Mouse (Mus musculus): ENCODE results near the gene Paqr6. TPM values are rescaled to one million over a fixed set of nuclear protein-coding genes. Genes with fewer than 3 reads are reported as not detected.

Gene Paqr6
- total and polyA plus RNA-seq, 2 experiments, result 0.56 TPM; not detected in 1

DNA sequence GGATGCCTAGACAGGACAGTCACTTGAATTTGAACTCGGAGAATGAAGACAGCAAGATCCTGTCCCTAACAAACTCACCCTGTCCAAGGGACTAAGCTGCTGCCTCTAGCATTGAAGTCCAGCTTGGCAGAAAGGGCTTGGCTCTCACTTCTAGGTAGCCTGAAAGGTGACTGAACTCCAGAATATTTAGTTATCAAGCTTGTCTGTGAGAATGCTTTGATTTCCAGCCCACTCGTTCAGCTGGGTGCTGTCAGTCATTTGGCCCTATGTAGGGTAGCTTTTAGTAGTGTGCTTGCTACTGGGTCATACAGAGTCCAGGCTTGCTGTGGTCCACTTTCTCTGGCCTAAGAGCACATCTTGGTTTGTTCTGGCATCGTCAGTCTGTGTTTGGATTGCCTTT is 25.4 kb upstream of the Paqr6 start:
- no peak overlapping the region for H3K4me3 ChIP-seq (ENCODE audit: insufficient read depth, low read depth, low read length)
- H3K27me3 ChIP-seq (ENCODE audit: control insufficient read depth, insufficient read depth, low read length), result no peaks in the 10 kb centered on the region
- H3K4me1 ChIP-seq (ENCODE audit: control insufficient read depth, insufficient read depth, low read length), result peaks cover 14% of the 10 kb centered on the region
- H3K9ac ChIP-seq (ENCODE audit: low read depth, low read length), result no peak overlapping the region
- H3K79me2 ChIP-seq (ENCODE audit: control insufficient read depth, insufficient read depth, low read length), result peaks cover 7% of the 10 kb centered on the region; the same call in 1 of the 2 replicates
- H3K27ac ChIP-seq (replicated peaks; ENCODE audit: insufficient read depth, low read depth, low read length), result no peak overlapping the region
- TF ChIP-seq POLR2A (IDR thresholded peaks at IDR 0.05; ENCODE audit: extremely low read depth, insufficient read depth, low read length) (no peak), CTCF (IDR thresholded peaks at IDR 0.05; ENCODE audit: low read depth, low read length) (no peak)
- peak; percentile 80 for DNase-seq (ENCODE audit: extremely low read depth, low read depth, low spot score)
- 19% methylated on average over 3 of the region's 3 CpGs for WGBS
- H3K36me3 ChIP-seq (ENCODE audit: control insufficient read depth, insufficient read depth, low read length), result peaks cover 24% of the 10 kb centered on the region

DNA sequence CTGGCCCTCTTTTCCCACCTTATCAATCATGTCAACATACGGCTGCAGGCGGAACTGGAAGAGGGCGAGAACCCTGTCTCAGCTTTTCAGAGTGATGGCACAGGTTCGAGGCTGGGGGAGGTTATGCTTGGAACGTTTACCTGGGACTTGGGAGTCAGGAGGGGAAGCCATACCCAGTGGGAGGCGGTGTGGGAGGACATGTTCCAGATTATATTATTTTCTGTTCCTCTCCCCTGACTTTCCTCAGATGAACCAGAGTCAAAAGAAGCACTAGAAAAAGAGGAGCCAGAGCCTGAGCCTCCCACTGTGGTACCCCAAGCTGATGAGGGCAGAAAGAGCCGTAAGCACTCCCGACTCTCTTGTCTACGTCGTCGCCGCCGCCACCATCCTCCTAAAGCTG is 13.7 kb upstream of the Paqr6 start:
- H3K27ac ChIP-seq (replicated peaks; ENCODE audit: insufficient read depth, low read depth, low read length), result no peak overlapping the region
- H3K27me3 ChIP-seq (ENCODE audit: control insufficient read depth, insufficient read depth, low read length), result no peaks in the 10 kb centered on the region
- H3K36me3 ChIP-seq (ENCODE audit: control insufficient read depth, insufficient read depth, low read length), result peaks cover 74% of the 10 kb centered on the region
- no peak for DNase-seq (ENCODE audit: extremely low read depth, low read depth, low spot score)
- no peak overlapping the region for H3K4me3 ChIP-seq (ENCODE audit: insufficient read depth, low read depth, low read length)
- H3K9ac ChIP-seq (ENCODE audit: low read depth, low read length), result no peak overlapping the region
- 91% methylated on average over 13 of the region's 13 CpGs for WGBS
- TF ChIP-seq POLR2A (IDR thresholded peaks at IDR 0.05; ENCODE audit: extremely low read depth, insufficient read depth, low read length) (no peak), CTCF (IDR thresholded peaks at IDR 0.05; ENCODE audit: low read depth, low read length) (no peak)
- no peaks in the 10 kb centered on the region for H3K4me1 ChIP-seq (ENCODE audit: control insufficient read depth, insufficient read depth, low read length)
- H3K79me2 ChIP-seq (ENCODE audit: control insufficient read depth, insufficient read depth, low read length), result no peaks in the 10 kb centered on the region

DNA sequence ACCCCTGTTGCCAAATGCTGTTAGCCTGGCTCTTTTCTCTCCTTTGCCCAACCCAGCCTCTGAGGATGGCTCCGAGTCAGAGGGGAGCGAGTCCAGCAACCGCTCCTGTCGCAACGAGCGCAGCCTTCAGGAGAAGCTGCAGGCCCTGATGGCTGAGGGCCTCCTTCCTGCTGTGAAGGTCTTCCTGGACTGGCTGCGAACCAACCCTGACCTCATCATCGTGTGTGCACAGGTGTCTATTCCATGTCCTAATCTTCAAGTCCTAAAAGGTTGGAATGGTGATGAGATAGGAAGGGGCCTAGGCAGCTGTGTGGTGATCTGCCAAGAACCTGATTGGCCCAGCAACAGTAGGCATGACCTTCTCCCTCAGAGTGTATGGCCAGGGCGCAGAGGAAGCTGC is 11.5 kb upstream of the Paqr6 start:
- WGBS, result 72% methylated on average over 9 of the region's 9 CpGs
- Histone ChIP-seq H3K27ac (replicated peaks; ENCODE audit: insufficient read depth, low read depth, low read length) (no peak overlapping the region), H3K79me2 (ENCODE audit: control insufficient read depth, insufficient read depth, low read length) (no peaks in the 10 kb centered on the region), H3K4me1 (ENCODE audit: control insufficient read depth, insufficient read depth, low read length) (no peaks in the 10 kb centered on the region), H3K9ac (ENCODE audit: low read depth, low read length) (no peak overlapping the region), H3K36me3 (ENCODE audit: control insufficient read depth, insufficient read depth, low read length) (peaks cover 67% of the 10 kb centered on the region), H3K27me3 (ENCODE audit: control insufficient read depth, insufficient read depth, low read length) (no peaks in the 10 kb centered on the region), H3K4me3 (ENCODE audit: insufficient read depth, low read depth, low read length) (no peak overlapping the region)
- TF ChIP-seq POLR2A (IDR thresholded peaks at IDR 0.05; ENCODE audit: extremely low read depth, insufficient read depth, low read length), result no peak
- no peak for TF ChIP-seq CTCF (IDR thresholded peaks at IDR 0.05; ENCODE audit: low read depth, low read length)
- no peak for DNase-seq (ENCODE audit: extremely low read depth, low read depth, low spot score)

DNA sequence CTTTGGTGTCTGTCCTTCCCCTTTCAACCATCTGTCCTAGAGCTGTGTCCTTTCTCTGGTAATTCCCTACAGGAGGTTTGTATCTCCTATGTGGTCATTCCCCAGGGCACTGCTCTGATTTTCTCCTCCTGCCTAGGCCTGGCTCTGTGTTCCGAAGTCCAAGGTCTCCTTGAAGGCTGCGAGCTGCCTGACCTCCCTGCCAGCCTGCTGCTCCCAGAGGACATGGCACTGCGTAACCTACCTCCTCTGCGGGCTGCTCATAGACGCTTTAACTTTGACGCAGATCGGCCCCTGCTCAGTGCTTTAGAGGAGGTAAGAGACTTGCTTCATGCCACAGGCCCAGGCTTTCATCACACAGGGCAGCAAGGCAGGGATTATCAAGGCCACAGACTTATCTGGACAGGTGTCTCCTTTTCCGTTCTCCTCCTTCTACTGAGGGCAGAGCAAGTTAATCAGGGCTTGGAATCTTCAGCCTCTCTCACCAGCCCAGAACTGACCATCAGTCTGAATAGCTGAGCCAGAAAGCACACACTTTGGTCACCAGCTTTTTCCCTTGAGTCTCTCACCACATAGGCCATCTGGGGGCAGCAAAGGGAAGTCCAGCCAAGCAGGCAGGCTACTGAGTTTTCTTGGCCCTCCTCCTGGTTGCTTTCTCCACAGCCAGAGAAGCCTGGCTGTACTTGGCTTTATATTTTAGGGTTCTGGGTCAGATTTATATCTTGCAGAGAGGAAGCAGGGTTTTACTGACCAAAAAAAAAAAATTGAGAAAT is 9.8 kb upstream of the Paqr6 start:
- TF ChIP-seq CTCF (IDR thresholded peaks at IDR 0.05; ENCODE audit: low read depth, low read length), result no peak
- no peak for TF ChIP-seq POLR2A (IDR thresholded peaks at IDR 0.05; ENCODE audit: extremely low read depth, insufficient read depth, low read length)
- H3K27ac ChIP-seq (replicated peaks; ENCODE audit: insufficient read depth, low read depth, low read length), result no peak overlapping the region
- H3K36me3 ChIP-seq (ENCODE audit: control insufficient read depth, insufficient read depth, low read length), result peaks cover 60% of the 10 kb centered on the region
- H3K79me2 ChIP-seq (ENCODE audit: control insufficient read depth, insufficient read depth, low read length), result no peaks in the 10 kb centered on the region
- H3K4me3 ChIP-seq (ENCODE audit: insufficient read depth, low read depth, low read length), result no peak overlapping the region
- no peak for DNase-seq (ENCODE audit: extremely low read depth, low read depth, low spot score)
- WGBS, result 83% methylated on average over 8 of the region's 8 CpGs
- no peak overlapping the region for H3K9ac ChIP-seq (ENCODE audit: low read depth, low read length)
- no peaks in the 10 kb centered on the region for H3K27me3 ChIP-seq (ENCODE audit: control insufficient read depth, insufficient read depth, low read length)
- no peaks in the 10 kb centered on the region for H3K4me1 ChIP-seq (ENCODE audit: control insufficient read depth, insufficient read depth, low read length)

DNA sequence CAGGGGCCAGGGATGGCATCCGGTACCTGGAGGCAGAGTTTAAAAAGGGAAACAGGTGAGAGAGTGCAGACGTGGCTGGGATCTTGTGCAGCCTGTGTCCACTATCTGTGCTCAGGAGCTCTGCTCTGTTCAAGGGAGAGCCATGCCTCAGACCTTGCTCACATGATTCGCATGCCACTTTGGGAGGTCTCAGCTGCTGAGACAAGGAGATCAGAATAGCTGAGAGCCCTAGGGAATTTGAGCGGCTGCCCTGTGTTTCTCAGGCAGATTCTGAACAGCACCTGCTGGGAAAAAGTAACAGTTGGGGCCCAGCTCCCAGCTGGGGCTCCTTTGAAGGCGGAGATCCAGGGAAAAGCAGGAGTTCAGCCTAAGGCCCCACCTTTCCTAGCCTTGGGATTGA is 4.8 kb upstream of the Paqr6 start:
- 94% methylated on average over 5 of the region's 5 CpGs for WGBS
- Histone ChIP-seq H3K4me1 (ENCODE audit: control insufficient read depth, insufficient read depth, low read length) (no peaks in the 10 kb centered on the region), H3K9ac (ENCODE audit: low read depth, low read length) (no peak overlapping the region), H3K4me3 (ENCODE audit: insufficient read depth, low read depth, low read length) (no peak overlapping the region), H3K27ac (replicated peaks; ENCODE audit: insufficient read depth, low read depth, low read length) (no peak overlapping the region), H3K27me3 (ENCODE audit: control insufficient read depth, insufficient read depth, low read length) (no peaks in the 10 kb centered on the region), H3K79me2 (ENCODE audit: control insufficient read depth, insufficient read depth, low read length) (no peaks in the 10 kb centered on the region), H3K36me3 (ENCODE audit: control insufficient read depth, insufficient read depth, low read length) (peaks cover 37% of the 10 kb centered on the region)
- no peak for TF ChIP-seq CTCF (IDR thresholded peaks at IDR 0.05; ENCODE audit: low read depth, low read length)
- no peak for TF ChIP-seq POLR2A (IDR thresholded peaks at IDR 0.05; ENCODE audit: extremely low read depth, insufficient read depth, low read length)
- DNase-seq (ENCODE audit: extremely low read depth, low read depth, low spot score), result no peak

DNA sequence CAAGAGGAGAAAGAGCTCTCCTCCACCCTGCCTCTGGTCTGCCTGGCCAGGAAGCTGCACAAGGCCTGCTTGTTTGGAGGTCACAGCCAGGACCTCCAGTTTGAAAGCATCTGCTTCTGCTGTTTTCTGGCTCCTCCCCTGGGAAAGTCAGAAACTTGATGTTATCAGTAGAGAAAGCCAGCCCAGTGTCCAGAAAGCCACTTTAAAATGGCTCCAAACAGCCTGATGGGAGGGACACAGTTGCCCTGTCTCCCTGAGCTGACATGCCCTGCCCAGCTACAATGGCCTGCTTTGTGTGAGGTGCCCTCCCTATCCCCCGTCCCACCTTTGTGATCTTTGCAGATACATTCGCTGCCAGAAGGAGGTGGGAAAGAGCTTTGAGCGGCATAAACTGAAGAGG is 4.4 kb upstream of the Paqr6 start:
- H3K36me3 ChIP-seq (ENCODE audit: control insufficient read depth, insufficient read depth, low read length), result peaks cover 35% of the 10 kb centered on the region
- WGBS, result 87% methylated on average over 3 of the region's 3 CpGs
- H3K79me2 ChIP-seq (ENCODE audit: control insufficient read depth, insufficient read depth, low read length), result no peaks in the 10 kb centered on the region
- H3K4me3 ChIP-seq (ENCODE audit: insufficient read depth, low read depth, low read length), result no peak overlapping the region
- no peak overlapping the region for H3K9ac ChIP-seq (ENCODE audit: low read depth, low read length)
- no peak overlapping the region for H3K27ac ChIP-seq (replicated peaks; ENCODE audit: insufficient read depth, low read depth, low read length)
- TF ChIP-seq POLR2A (IDR thresholded peaks at IDR 0.05; ENCODE audit: extremely low read depth, insufficient read depth, low read length), result no peak
- TF ChIP-seq CTCF (IDR thresholded peaks at IDR 0.05; ENCODE audit: low read depth, low read length), result no peak
- DNase-seq (ENCODE audit: extremely low read depth, low read depth, low spot score), result no peak
- no peaks in the 10 kb centered on the region for H3K4me1 ChIP-seq (ENCODE audit: control insufficient read depth, insufficient read depth, low read length)
- H3K27me3 ChIP-seq (ENCODE audit: control insufficient read depth, insufficient read depth, low read length), result no peaks in the 10 kb centered on the region
